Mouse (Mus musculus): Measurements from ENCODE around the gene BC028528. TPM values are rescaled to one million over a fixed set of nuclear protein-coding genes. Genes with fewer than 3 reads are reported as not detected.
"Not testable (repeated sequence)": the region's sequence is repeated elsewhere in the genome, so short reads cannot be mapped to it uniquely, and the experiment has no call there.

The BC028528 gene
- total RNA-seq, 4 experiments from 2014 or later, result 1.1 to 2.1 (median 1.5) TPM

- DNase-seq (ENCODE audit: low spot score in 2 of 2), result no peak
Measured at GRCm38 (mm10) chr3:95879063-95879462, 12.7 kb downstream of the BC028528 start.

GRCm38 (mm10) chr3:95872048-95872447, 19.8 kb downstream of the BC028528 start:
- DNase-seq (ENCODE audit: low spot score in 2 of 2), result no peak

GRCm38 (mm10) chr3:95871392-95871867, 20.4 kb downstream of the BC028528 start, which contains the start of gene Mrps21:
Gene Mrps21, minus strand, starts transcription at chr3:95871519.
- peak; percentile 70 to 78 for DNase-seq (ENCODE audit: low spot score in 2 of 2)

GRCm38 (mm10) chr3:95870976-95871375, 20.8 kb downstream of the BC028528 start:
- DNase-seq (ENCODE audit: low spot score in 2 of 2), result no peak

GRCm38 (mm10) chr3:95867408-95867807, 24.4 kb downstream of the BC028528 start:
- DNase-seq (ENCODE audit: low spot score in 2 of 2), result no peak

GRCm38 (mm10) chr3:95866071-95866470, 25.7 kb downstream of the BC028528 start:
- DNase-seq (ENCODE audit: low spot score in 2 of 2), result no peak

GRCm38 (mm10) chr3:95865571-95865970, 26.2 kb downstream of the BC028528 start:
- no peak for DNase-seq (ENCODE audit: low spot score in 2 of 2)

- no peak for DNase-seq (ENCODE audit: low spot score in 2 of 2)
Measured at GRCm38 (mm10) chr3:95865050-95865449, 26.8 kb downstream of the BC028528 start.

GRCm38 (mm10) chr3:95863578-95863977, 28.2 kb downstream of the BC028528 start:
- DNase-seq (ENCODE audit: low spot score in 2 of 2), result no peak

- peak; percentile 36 to 53 for DNase-seq (ENCODE audit: low spot score in 2 of 2)
Measured at GRCm38 (mm10) chr3:95861796-95862195, 30.0 kb downstream of the BC028528 start.

GRCm38 (mm10) chr3:95861216-95861615, 30.6 kb downstream of the BC028528 start:
- no peak for DNase-seq (ENCODE audit: low spot score in 2 of 2)

- DNase-seq (ENCODE audit: low spot score in 2 of 2), result no peak
Measured at GRCm38 (mm10) chr3:95860323-95860722, 31.5 kb downstream of the BC028528 start.

- DNase-seq (ENCODE audit: low spot score in 2 of 2), result not testable (repeated sequence)
Measured at GRCm38 (mm10) chr3:95858278-95858677, 33.5 kb downstream of the BC028528 start.

GRCm38 (mm10) chr3:95857050-95857449, 34.8 kb downstream of the BC028528 start:
- DNase-seq (ENCODE audit: low spot score in 2 of 2), result not testable (repeated sequence)

GRCm38 (mm10) chr3:95856115-95856514, 35.7 kb downstream of the BC028528 start:
- no peak for DNase-seq (ENCODE audit: low spot score in 2 of 2)

GRCm38 (mm10) chr3:95855502-95856089, 36.2 kb downstream of the BC028528 start, which contains the start of gene Prpf3:
Gene Prpf3, minus strand, starts transcription at chr3:95855885.
- DNase-seq (ENCODE audit: low spot score in 2 of 2), result peak; percentile 92 to 96

GRCm38 (mm10) chr3:95851317-95851716, 40.5 kb downstream of the BC028528 start:
- DNase-seq (ENCODE audit: low spot score in 2 of 2), result no peak

- no peak for DNase-seq (ENCODE audit: low spot score in 2 of 2)
Measured at GRCm38 (mm10) chr3:95850611-95851010, 41.2 kb downstream of the BC028528 start.

- no peak for DNase-seq (ENCODE audit: low spot score in 2 of 2)
Measured at GRCm38 (mm10) chr3:95842503-95843214, 49.1 kb downstream of the BC028528 start.

- no peak for DNase-seq (ENCODE audit: low spot score in 2 of 2)
Measured at GRCm38 (mm10) chr3:95839250-95839649, 52.6 kb downstream of the BC028528 start.

Measured in gastrocnemius, adult 8-10 months (tissue).